Mouse (Mus musculus): Measurements from ENCODE around the gene Prdm2. TPM values are rescaled to one million over a fixed set of nuclear protein-coding genes. Genes with fewer than 3 reads are reported as not detected.

Gene Prdm2
- 19.2 and 19.6 TPM in 2 replicates for polyA plus RNA-seq (2012; rRNA removed)

DNA sequence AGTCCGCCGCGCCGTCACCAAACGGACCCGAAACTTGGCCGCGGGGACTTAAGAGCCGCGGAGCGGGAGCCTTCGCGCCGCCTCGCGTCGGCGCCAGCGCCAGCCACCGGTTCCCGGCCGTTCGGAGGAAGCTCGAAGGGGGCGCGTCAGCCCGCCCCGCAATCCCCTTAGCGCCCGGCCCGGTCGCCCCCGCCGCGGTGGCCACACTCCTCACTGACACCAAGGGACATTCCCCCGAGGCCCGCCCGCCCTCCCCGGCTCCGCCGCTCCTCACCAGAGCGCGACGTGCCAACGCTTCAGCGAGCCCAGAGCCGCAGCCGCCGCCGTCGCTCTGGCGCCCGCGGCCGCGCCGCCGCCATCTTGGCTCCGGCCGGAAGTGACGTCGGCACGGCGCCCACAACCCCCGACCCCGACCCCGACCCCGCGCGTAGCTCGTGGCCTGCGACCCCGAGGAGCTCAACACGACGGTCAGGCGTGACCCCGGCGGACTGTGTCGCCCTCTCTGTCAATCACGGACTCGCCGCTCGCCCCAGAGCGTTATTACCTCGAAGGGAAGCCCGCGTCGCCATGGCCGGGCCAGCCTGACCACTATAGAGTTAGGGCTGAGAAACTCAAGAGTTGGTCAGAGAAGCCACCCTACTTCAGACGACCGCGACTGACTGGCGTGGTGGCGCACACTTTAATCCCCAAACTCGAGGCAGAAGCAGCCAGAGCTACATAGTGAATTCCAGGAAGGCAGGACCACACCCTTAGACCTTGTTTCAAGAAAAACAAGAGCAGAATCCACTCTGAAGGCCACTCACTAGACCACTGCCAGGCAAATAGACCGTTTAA lies at the start of gene Prdm2:
TSS of gene Prdm2 (minus strand) at position 655 of the 834 bp plus-strand sequence.
- DNase-seq (ENCODE audit: extremely low spot score in 1 of 2, low spot score in 1 of 2), result peak in 1 of 2 experiments; percentile 55

DNA sequence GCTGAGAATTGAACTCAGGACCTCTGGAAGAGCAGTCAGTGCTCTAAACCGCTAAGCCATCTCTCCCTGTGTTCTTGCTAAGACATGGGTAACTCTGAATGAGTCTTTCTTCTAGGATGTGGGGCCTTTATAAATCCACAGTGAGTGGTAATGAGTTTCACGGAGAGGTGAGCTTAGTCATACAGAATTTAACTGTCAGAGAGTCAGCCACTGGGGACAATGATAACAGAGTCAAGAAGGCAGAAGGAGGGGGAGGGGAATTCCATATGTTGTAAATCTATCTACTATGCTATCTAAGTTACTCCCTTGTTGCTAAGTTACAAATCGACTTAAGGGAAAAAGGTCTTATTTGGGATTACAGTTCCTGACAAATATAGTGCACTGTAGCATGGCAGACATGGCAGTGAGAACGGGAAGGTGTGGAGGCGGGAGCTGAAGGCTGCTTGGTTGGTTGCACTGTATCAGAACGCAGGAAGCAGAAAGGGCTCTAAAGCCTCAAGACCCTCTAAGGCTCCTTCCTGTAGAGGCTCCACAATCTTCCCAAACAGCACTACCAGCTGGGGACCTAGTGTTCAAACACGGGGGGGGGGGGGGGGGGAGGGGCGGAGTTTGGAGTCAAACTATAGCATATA lies 47.0 kb upstream of the Prdm2 start:
- DNase-seq (ENCODE audit: extremely low spot score in 1 of 2, low spot score in 1 of 2), result peak in 1 of 2 experiments; percentile 37

- DNase-seq (ENCODE audit: extremely low spot score in 1 of 2, low spot score in 1 of 2), result peak in 1 of 2 experiments; percentile 30
Measured at GRCm38 (mm10) chr4:143258517-143258916, 45.7 kb upstream of the Prdm2 start.

DNA sequence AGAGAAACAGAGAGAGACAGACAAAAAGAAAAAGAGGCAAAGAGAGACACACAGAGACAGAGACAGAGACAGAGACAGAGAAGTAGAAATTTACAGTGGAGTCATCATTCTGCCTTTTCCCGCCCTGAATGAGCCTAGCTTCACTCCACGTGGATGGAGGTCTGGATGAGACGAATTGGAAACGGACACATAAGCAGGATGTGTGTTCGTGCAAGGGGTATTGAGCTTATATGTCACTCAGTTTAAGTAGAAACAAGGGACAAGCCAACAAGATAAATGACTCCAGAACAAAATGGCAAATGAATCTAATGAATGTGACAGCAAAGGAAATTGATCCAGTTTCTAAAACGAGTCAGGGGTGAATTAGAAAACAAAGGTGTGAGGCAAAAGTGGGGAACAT lies 45.2 kb upstream of the Prdm2 start:
- DNase-seq (ENCODE audit: extremely low spot score in 1 of 2, low spot score in 1 of 2), result no peak

- DNase-seq (ENCODE audit: extremely low spot score in 1 of 2, low spot score in 1 of 2), result no peak
Measured at GRCm38 (mm10) chr4:143255541-143255940, 42.7 kb upstream of the Prdm2 start.

DNA sequence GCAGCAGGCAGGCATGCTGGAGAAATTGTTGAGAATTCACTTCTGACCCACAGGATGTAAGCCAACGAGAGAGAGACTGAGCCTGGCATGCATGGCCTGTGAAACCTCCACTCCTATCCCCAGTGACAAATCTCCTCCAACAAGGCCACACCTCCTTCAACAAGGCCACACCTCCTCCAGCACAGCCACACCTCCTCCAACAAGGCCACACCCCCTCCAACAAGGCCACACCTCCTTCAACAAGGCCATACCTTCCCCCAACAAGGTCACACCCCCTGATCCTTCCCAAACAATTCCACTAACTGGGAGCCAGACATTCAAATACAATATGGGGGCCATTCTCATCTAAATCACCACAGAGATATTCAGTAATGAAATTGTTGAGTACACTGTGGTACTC lies 40.6 kb upstream of the Prdm2 start:
- DNase-seq (ENCODE audit: extremely low spot score in 1 of 2, low spot score in 1 of 2), result no peak

GRCm38 (mm10) chr4:143248050-143248449 lies 35.3 kb upstream of the Prdm2 start:
- no peak for DNase-seq (ENCODE audit: extremely low spot score in 1 of 2, low spot score in 1 of 2)

DNA sequence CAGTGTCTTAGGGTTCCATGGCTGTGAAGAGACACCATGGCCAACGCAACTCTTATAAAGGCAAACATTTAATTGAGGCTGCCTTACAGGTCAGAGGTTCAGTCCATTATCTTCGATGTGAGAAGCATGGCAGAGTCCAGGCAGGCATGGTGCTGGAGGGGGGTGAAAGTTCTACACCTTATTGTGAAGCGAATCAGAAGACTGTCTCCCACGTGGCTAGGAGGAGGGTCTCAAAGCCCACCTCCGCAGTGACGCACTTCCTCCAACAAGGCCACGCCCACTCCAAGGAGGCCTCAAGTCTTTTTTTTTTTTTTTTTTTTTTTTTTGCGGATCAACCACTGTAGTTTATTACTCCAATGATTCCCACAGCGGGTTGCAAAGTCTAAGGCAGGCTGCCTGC lies 28.5 kb upstream of the Prdm2 start:
- DNase-seq (ENCODE audit: extremely low spot score in 1 of 2, low spot score in 1 of 2), result no peak

DNA sequence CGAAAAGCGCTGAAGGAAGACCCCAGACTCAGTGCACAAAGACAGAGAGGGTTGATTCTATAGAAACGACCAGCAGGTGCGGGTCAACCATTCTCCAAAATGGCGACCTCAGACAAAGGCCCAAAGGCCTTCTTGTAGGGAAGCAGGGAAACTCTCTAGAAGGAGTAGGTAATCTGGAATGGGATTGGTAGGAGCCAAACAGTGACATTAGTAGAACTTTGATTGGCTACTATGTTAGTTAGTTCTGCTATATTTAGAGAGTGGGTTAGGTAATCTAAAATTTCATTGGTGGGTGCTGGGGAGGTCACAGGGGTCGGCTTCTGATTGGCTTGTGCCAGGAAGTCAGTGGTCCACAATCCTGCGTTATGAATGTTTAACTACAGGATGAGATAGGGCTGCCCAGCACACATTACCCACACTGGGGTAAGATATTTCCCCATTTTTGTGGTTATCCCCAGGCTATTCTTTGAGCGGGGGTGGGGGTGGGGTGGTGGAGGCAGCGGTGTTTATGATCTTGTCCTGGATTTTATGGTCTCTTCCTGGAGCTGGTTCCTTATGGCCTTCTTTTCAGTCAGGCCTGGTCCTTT lies 26.9 kb upstream of the Prdm2 start:
- no peak for DNase-seq (ENCODE audit: extremely low spot score in 1 of 2, low spot score in 1 of 2)

DNA sequence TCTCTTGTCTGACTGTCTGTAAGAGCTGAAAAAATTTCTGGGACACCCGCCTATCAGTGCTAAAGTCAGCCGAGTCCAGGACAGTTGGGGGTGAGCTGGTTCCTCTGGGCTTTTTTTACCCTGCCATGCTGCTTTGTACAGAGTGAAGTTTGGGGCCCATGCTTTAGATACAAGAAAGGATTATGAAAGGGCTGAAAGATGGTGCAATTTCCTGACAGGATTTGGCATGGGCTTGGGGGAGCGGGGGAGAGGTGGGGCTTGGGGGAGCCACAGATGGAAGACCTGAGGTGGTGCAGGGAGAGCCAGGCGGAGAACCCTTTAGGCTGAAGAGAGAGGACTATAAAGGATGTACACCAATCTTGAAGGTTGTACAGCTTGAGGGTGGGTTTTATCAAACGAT lies 26.3 kb upstream of the Prdm2 start:
- DNase-seq (ENCODE audit: extremely low spot score in 1 of 2, low spot score in 1 of 2), result no peak

- peak in 1 of 2 experiments; percentile 62 for DNase-seq (ENCODE audit: extremely low spot score in 1 of 2, low spot score in 1 of 2)
Measured at GRCm38 (mm10) chr4:143238241-143239031, 25.6 kb upstream of the Prdm2 start.

GRCm38 (mm10) chr4:143231790-143232422 lies 19.1 kb upstream of the Prdm2 start:
- DNase-seq (ENCODE audit: extremely low spot score in 1 of 2, low spot score in 1 of 2), result no peak

GRCm38 (mm10) chr4:143231110-143231509 lies 18.3 kb upstream of the Prdm2 start:
- DNase-seq (ENCODE audit: extremely low spot score in 1 of 2, low spot score in 1 of 2), result no peak

- DNase-seq (ENCODE audit: extremely low spot score in 1 of 2, low spot score in 1 of 2), result no peak
Measured at GRCm38 (mm10) chr4:143227976-143228375, 15.2 kb upstream of the Prdm2 start.

GRCm38 (mm10) chr4:143225886-143226285 lies 13.1 kb upstream of the Prdm2 start:
- no peak for DNase-seq (ENCODE audit: extremely low spot score in 1 of 2, low spot score in 1 of 2)

- DNase-seq (ENCODE audit: extremely low spot score in 1 of 2, low spot score in 1 of 2), result no peak
Measured at GRCm38 (mm10) chr4:143219316-143219751, 6.5 kb upstream of the Prdm2 start.

DNA sequence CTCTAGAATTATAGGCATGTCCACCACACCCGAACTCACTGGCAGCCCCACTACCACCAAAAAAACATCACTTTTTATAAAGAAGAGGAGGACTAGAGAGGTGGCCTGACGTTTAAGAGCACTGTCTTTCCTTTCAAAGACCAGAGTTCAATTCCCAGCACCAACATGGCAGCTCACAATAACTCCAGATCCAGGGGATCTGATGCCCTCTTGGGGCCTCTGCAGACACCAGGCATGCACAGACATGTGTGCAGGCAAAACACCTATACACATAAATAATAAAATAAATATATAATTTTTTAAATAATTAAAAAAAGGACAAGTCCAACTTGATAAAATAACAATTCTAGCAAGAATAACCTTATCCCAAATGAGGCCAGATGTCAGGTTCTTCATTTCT lies 6.1 kb upstream of the Prdm2 start:
- no peak for DNase-seq (ENCODE audit: extremely low spot score in 1 of 2, low spot score in 1 of 2)

DNA sequence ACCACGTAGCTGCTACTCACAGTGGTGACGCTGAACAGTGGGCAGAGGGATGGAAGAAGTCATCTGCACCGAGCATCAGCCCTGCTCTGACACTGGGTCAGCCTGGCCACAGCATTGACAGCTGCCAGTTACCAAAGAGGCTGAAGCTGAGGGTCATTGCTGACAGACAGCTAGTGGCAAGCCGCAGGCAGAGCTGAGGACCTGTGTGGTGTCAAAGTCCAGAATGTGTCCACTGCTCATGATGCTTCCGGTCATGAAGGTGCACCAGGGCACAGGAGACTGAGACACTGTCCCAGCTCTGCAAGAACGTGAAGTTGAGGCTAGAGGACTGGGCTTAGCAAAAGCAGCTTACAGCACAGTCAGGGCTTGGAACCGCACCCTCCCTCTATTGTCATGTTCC lies 4.4 kb upstream of the Prdm2 start:
- DNase-seq (ENCODE audit: extremely low spot score in 1 of 2, low spot score in 1 of 2), result no peak

DNA sequence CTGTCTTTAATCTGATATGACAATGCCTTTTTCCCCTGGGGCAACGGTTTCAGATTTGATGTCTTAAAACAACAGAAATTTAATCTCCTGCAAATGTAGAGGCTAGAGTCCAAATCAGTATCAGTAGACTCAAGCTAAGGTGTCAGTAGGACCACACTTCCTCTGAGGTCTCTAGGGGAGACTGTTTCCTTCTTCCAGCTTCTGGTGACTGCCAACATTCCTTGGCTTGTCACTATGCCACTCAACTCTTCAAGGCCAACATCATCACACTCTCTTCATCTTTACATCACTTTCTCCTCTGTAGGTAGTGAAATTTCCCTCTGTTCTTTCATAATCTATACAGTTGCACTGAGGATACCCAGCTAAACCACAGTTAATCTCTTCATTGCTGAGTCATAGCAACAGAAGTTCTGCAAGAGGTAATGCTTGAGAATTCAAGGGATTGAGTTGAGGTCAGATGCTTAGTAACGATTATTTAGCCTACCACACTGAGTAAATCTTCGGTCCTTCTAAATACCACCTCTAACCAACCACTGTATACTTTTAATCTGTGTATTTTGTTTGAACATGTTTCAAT lies 1.5 kb upstream of the Prdm2 start:
- no peak for DNase-seq (ENCODE audit: extremely low spot score in 1 of 2, low spot score in 1 of 2)

GRCm38 (mm10) chr4:143213571-143213970 lies 776 bp upstream of the Prdm2 start:
- no peak for DNase-seq (ENCODE audit: extremely low spot score in 1 of 2, low spot score in 1 of 2)
